ENCODE assay signal across 18 mouse cellular contexts in the genomic region with DNA sequence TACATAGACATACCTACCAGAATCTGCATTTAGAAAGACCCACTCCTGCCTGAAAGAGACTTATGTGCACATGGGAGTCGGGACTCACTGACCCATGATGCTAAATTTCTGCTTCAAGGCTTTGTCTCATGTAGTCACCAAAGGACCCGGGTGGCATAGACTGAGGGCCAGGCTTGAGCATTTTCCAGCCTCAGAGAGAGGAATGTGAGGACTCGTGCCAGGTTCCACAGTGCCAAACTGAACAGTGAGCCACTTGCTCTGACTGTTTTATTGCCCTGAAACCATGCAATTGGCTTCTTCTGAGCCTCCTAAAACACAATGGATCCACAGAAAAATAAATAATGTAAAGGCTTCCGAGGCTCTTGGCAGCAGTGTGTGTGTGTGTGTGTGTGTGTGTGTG.
DNase-seq lines count a peak whose midpoint lies in the region; ATAC-seq and TF ChIP-seq lines count a peak whose summit lies in the region.
"Had no signal": no experiment of that assay in that cellular context is flagged by ENCODE, and none has a peak within 500 bp of the region (broad histone marks: within the 10 kb centered on the region; RNA-seq: fewer than 3 reads in every experiment).

No protein-coding gene starts in this region.

- no peak for ATAC-seq in erythroblast, adult 5-6 weeks (replicated peaks; ENCODE audit: low FRiP score, poor library complexity, severe bottlenecking)
- ATAC-seq: forebrain, embryonic 13.5 days had no signal

- peaks cover 14% of the 10 kb centered on the region for H3K4me1 ChIP-seq in cerebellum, adult 2 months (ENCODE audit: control insufficient read depth, insufficient read depth, low read length)

- no peak for TF ChIP-seq CTCF in cerebellum, adult 2 months (IDR thresholded peaks at IDR 0.05; ENCODE audit: borderline replicate concordance, insufficient read depth, low read depth, low read length)

- 4% methylated on average over 4 of the region's 4 CpGs for WGBS in cerebellum, adult 2 months

- TF ChIP-seq POLR2A in cerebellum, adult 2 months (IDR thresholded peaks at IDR 0.05; ENCODE audit: borderline replicate concordance, insufficient read depth, low read length) = no peak

- no peak overlapping the region for H3K4me3 ChIP-seq in cerebellum, adult 2 months (replicated peaks; ENCODE audit: insufficient read depth, low read depth, low read length)
- H3K4me3 ChIP-seq: embryonic facial prominence, embryonic 15.5 days; forebrain, embryonic 13.5 days; heart, embryonic 13.5 days; hindbrain, embryonic 10.5 days; megakaryocyte, embryonic 14.5 days had no signal

- peak; percentile 3 to 5 for DNase-seq in kidney, adult 8-10 months
- no peak for DNase-seq in kidney, postnatal 4 days
- peak; percentile 14 for DNase-seq in 3134 (ENCODE audit: extremely low read depth, insufficient read length, low spot score)
- DNase-seq in 3T3-L1 (ENCODE audit: low read depth, low spot score) = peak; percentile 2
- peak; percentile 64 to 78 for DNase-seq in cerebellum, adult 2 months
- no peak for DNase-seq in B cell, adult 2 months
- DNase-seq in frontal cortex, postnatal 14 days (ENCODE audit: low spot score in 2 of 2) = no peak
- DNase-seq: gastrocnemius, postnatal 36 days; lung, postnatal 10 days; right cerebral cortex, adult 18-20 months; thymus, postnatal 4 days had no signal

- H3K27ac ChIP-seq in cerebellum, adult 2 months (ENCODE audit: insufficient read depth, low read length) = peak overlapping the region; percentile 70; the same call in 1 of the 2 replicates
- H3K27ac ChIP-seq: embryonic facial prominence, embryonic 15.5 days; forebrain, embryonic 13.5 days; heart, embryonic 13.5 days; hindbrain, embryonic 10.5 days; liver, embryonic 14.5 days had no signal

- no peaks in the 10 kb centered on the region for H3K27me3 ChIP-seq in cerebellum, adult 2 months (ENCODE audit: control insufficient read depth, insufficient read depth, low read length)
- H3K27me3 ChIP-seq: embryonic facial prominence, embryonic 15.5 days; forebrain, embryonic 13.5 days; heart, embryonic 13.5 days had no signal

Comparison
In these comparisons a context has a peak if more than half of its experiments do, and no peak if none do; other contexts are left out.
1. DNase-seq: peak in kidney, adult 8-10 months (2 of 2), 3134 (single experiment), 3T3-L1 (single experiment) and cerebellum, adult 2 months (2 of 2); none in kidney, postnatal 4 days (0 of 2), B cell, adult 2 months (0 of 2) and frontal cortex, postnatal 14 days (0 of 2).